In the genomic region with DNA sequence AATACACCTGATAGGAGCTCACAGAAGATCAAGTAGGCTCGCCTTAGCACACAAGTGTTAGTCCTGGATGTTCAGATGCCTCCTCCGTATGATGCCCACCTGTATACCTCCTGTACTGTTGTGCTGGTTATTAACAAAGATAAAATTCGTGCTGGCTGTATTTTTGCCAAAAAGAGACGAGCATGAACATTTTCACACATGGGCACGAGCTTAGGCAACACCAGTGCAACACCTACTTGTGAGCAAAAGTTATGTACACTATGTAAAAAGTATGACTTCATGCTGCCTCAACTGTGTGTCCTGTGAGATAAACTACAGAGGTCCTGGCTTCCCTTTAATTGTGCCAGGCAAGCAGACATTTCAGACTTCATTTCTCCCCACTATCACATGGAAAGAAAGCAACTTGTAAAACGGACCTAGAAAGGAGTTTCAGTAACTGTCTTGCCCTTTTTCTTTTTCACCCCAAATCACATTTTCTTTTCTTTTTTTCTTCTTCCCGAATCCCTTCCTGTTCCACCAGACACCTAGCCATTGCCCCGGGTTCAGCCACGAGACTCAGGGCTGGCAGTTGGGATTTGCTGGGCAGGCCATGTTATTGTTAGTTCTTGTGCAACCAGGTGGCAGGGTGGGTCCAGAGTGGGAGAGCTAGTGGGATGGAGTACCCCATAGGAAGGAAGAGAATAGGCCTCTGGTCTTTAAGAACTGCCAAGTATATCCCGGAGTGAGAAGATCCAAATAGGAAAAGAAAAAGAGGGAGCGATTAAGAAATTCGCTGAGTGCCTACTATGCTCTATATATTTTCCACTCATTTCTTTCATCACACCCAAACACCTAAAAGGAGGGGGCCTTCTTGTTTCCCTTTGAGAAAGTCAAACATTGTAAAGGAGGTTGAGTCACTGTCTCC, we compare ENCODE assay signal across 10 mouse cellular contexts. TPM values are rescaled to one million over a fixed set of nuclear protein-coding genes. Genes with fewer than 3 reads are reported as not detected.
DNase-seq lines count a peak whose midpoint lies in the region; ATAC-seq lines count a peak whose summit lies in the region.
"Had no signal": no experiment of that assay in that cellular context is flagged by ENCODE, and none has a peak within 500 bp of the region (broad histone marks: within the 10 kb centered on the region; RNA-seq: fewer than 3 reads in every experiment).

No protein-coding gene starts in this region.

- peaks cover 100% of the 10 kb centered on the region for H3K27me3 ChIP-seq in liver, embryonic 13.5 days
- peaks cover 100% of the 10 kb centered on the region for H3K27me3 ChIP-seq in liver, embryonic 12.5 days (replicated peaks)
- H3K27me3 ChIP-seq in forebrain, embryonic 12.5 days, result peaks cover 66% of the 10 kb centered on the region
- peaks cover 97% of the 10 kb centered on the region for H3K27me3 ChIP-seq in intestine, embryonic 15.5 days (replicated peaks)
- peaks cover 97% of the 10 kb centered on the region for H3K27me3 ChIP-seq in neural tube, embryonic 15.5 days (replicated peaks)

- H3K27ac ChIP-seq in liver, embryonic 13.5 days, result no peak overlapping the region
- H3K27ac ChIP-seq in liver, embryonic 12.5 days, result no peak overlapping the region
- H3K27ac ChIP-seq in forebrain, embryonic 12.5 days, result peak overlapping the region; percentile 96
- H3K27ac ChIP-seq in intestine, embryonic 15.5 days, result no peak overlapping the region
- no peak overlapping the region for H3K27ac ChIP-seq in neural tube, embryonic 15.5 days (replicated peaks)

- no peak for DNase-seq in liver, embryonic 13.5 days
- no peak for DNase-seq in adrenal gland, adult 18-20 months (ENCODE audit: low spot score in 2 of 2)
- DNase-seq in thymus, postnatal 4 days, result no peak
- DNase-seq in spleen, adult 18-20 months, result no peak

- peaks cover 26% of the 10 kb centered on the region for H3K4me1 ChIP-seq in liver, embryonic 13.5 days (replicated peaks)
- peaks cover 21% of the 10 kb centered on the region for H3K4me1 ChIP-seq in liver, embryonic 12.5 days
- peaks cover 75% of the 10 kb centered on the region for H3K4me1 ChIP-seq in forebrain, embryonic 12.5 days
- peaks cover 27% of the 10 kb centered on the region for H3K4me1 ChIP-seq in intestine, embryonic 15.5 days (replicated peaks)
- H3K4me1 ChIP-seq in neural tube, embryonic 15.5 days, result peaks cover 36% of the 10 kb centered on the region

- 7% methylated on average over 12 of the region's 12 CpGs for WGBS in liver, embryonic 13.5 days (ENCODE audit: insufficient replicate concordance)
- 8% methylated on average over 12 of the region's 12 CpGs for WGBS in liver, embryonic 12.5 days (ENCODE audit: insufficient replicate concordance)
- WGBS in forebrain, embryonic 12.5 days, result 12% methylated on average over 12 of the region's 12 CpGs
- WGBS in intestine, embryonic 15.5 days, result 5% methylated on average over 12 of the region's 12 CpGs
- 2% methylated on average over 12 of the region's 12 CpGs for WGBS in neural tube, embryonic 15.5 days

- 0 out of 2 replicates have a peak overlapping the region, but pooled peaks have one; percentile 48 for H3K4me3 ChIP-seq in liver, embryonic 13.5 days (replicated peaks)
- H3K4me3 ChIP-seq in liver, embryonic 12.5 days, result no peak overlapping the region
- H3K4me3 ChIP-seq in forebrain, embryonic 12.5 days (replicated peaks), result peak overlapping the region; percentile 91
- no peak overlapping the region for H3K4me3 ChIP-seq in intestine, embryonic 15.5 days (replicated peaks)
- H3K4me3 ChIP-seq in neural tube, embryonic 15.5 days (replicated peaks), result 0 out of 2 replicates have a peak overlapping the region, but pooled peaks have one; percentile 44

- no peak for ATAC-seq in liver, embryonic 13.5 days (ENCODE audit: low read depth)
- no peak for ATAC-seq in liver, embryonic 12.5 days
- ATAC-seq in forebrain, embryonic 12.5 days (ENCODE audit: low FRiP score), result no peak
- ATAC-seq in intestine, embryonic 15.5 days, result no peak
- ATAC-seq in neural tube, embryonic 15.5 days (ENCODE audit: low FRiP score), result no peak

- no peaks in the 10 kb centered on the region for H3K36me3 ChIP-seq in liver, embryonic 13.5 days
- no peaks in the 10 kb centered on the region for H3K36me3 ChIP-seq in liver, embryonic 12.5 days
- H3K36me3 ChIP-seq in forebrain, embryonic 12.5 days (replicated peaks), result peaks cover 13% of the 10 kb centered on the region
- H3K36me3 ChIP-seq in intestine, embryonic 15.5 days, result no peaks in the 10 kb centered on the region
- no peaks in the 10 kb centered on the region for H3K36me3 ChIP-seq in neural tube, embryonic 15.5 days

- H3K4me2 ChIP-seq in liver, embryonic 13.5 days, result no peak overlapping the region
- no peak overlapping the region for H3K4me2 ChIP-seq in liver, embryonic 12.5 days
- H3K4me2 ChIP-seq in forebrain, embryonic 12.5 days, result peak overlapping the region; percentile 77
- peak overlapping the region; percentile 84 for H3K4me2 ChIP-seq in intestine, embryonic 15.5 days (replicated peaks)
- peak overlapping the region; percentile 79; the same call in 1 of the 2 replicates for H3K4me2 ChIP-seq in neural tube, embryonic 15.5 days

- no peaks in the 10 kb centered on the region for H3K9me3 ChIP-seq in liver, embryonic 13.5 days (replicated peaks)
- H3K9me3 ChIP-seq in liver, embryonic 12.5 days (replicated peaks), result no peaks in the 10 kb centered on the region
- no peaks in the 10 kb centered on the region for H3K9me3 ChIP-seq in forebrain, embryonic 12.5 days
- H3K9me3 ChIP-seq in intestine, embryonic 15.5 days, result no peaks in the 10 kb centered on the region
- H3K9me3 ChIP-seq in neural tube, embryonic 15.5 days (replicated peaks), result no peaks in the 10 kb centered on the region

- H3K9ac ChIP-seq in liver, embryonic 13.5 days, result no peak overlapping the region
- no peak overlapping the region for H3K9ac ChIP-seq in liver, embryonic 12.5 days
- H3K9ac ChIP-seq in forebrain, embryonic 12.5 days, result peak overlapping the region; percentile 99
- no peak overlapping the region for H3K9ac ChIP-seq in intestine, embryonic 15.5 days
- H3K9ac ChIP-seq in neural tube, embryonic 15.5 days (replicated peaks), result no peak overlapping the region

RNA-seq across cellular contexts. Expression of gene Lhx2, which starts 10.6 kb away (rescaled TPM):
- 2.7 and 2.9 TPM in 2 replicates for polyA plus RNA-seq in liver, embryonic 13.5 days (2015; fragmentation: Nextera tagmentation; extraction: Ambion mirVana)
- 8.2 and 8.6 TPM in 2 replicates for polyA plus RNA-seq in liver, embryonic 12.5 days (2016; fragmentation: Nextera tagmentation; extraction: Ambion mirVana)
- 196 and 224 TPM in 2 replicates for polyA plus RNA-seq in forebrain, embryonic 12.5 days (2016; fragmentation: Nextera tagmentation; extraction: Ambion mirVana)
- polyA plus RNA-seq in intestine, embryonic 15.5 days (2015; fragmentation: Nextera tagmentation; extraction: Ambion mirVana), result 0.09 and 0.44 TPM in 2 replicates
- polyA plus RNA-seq in neural tube, embryonic 15.5 days (2015; fragmentation: Nextera tagmentation; extraction: Ambion mirVana), result 1.6 and 3.0 TPM in 2 replicates
- not detected for total RNA-seq in adrenal gland, adult 18-20 months (2021)
- total RNA-seq: granulocyte monocyte progenitor cell, adult 5-6 weeks had no signal
- polyA plus RNA-seq: lung, embryonic 16.5 days had no signal

Comparison
In these comparisons a context has a peak if more than half of its experiments do, and no peak if none do; other contexts are left out.
1. H3K4me3 ChIP-seq: peak in liver, embryonic 13.5 days (single experiment), forebrain, embryonic 12.5 days (single experiment) and neural tube, embryonic 15.5 days (single experiment); none in liver, embryonic 12.5 days (single experiment) and intestine, embryonic 15.5 days (single experiment).
2. H3K4me2 ChIP-seq: peak in forebrain, embryonic 12.5 days (single experiment), intestine, embryonic 15.5 days (single experiment) and neural tube, embryonic 15.5 days (single experiment); none in liver, embryonic 13.5 days (single experiment) and liver, embryonic 12.5 days (single experiment).
3. RNA of gene Lhx2, which starts 10.6 kb away (polyA plus RNA-seq): 196 to 224 TPM in forebrain, embryonic 12.5 days; 8.2 to 8.6 TPM in liver, embryonic 12.5 days, 1.6 to 3.0 TPM in neural tube, embryonic 15.5 days, 2.7 to 2.9 TPM in liver, embryonic 13.5 days and 0.09 to 0.44 TPM in intestine, embryonic 15.5 days; every median in the first group is over 10 times any median in the second.